Mouse (Mus musculus) frontal cortex, adult (tissue): ENCODE data around the gene Wdtc1.

Experiments
- ATAC-seq: cut with Nextera tagmentation; 2 replicates; pipeline ENCODE4 v1.9.2; 2017; ENCODE audit warnings: mild to moderate bottlenecking, moderate library complexity, mixed read lengths; ENCODE audit not compliant: low TSS enrichment

The Wdtc1 gene

DNA sequence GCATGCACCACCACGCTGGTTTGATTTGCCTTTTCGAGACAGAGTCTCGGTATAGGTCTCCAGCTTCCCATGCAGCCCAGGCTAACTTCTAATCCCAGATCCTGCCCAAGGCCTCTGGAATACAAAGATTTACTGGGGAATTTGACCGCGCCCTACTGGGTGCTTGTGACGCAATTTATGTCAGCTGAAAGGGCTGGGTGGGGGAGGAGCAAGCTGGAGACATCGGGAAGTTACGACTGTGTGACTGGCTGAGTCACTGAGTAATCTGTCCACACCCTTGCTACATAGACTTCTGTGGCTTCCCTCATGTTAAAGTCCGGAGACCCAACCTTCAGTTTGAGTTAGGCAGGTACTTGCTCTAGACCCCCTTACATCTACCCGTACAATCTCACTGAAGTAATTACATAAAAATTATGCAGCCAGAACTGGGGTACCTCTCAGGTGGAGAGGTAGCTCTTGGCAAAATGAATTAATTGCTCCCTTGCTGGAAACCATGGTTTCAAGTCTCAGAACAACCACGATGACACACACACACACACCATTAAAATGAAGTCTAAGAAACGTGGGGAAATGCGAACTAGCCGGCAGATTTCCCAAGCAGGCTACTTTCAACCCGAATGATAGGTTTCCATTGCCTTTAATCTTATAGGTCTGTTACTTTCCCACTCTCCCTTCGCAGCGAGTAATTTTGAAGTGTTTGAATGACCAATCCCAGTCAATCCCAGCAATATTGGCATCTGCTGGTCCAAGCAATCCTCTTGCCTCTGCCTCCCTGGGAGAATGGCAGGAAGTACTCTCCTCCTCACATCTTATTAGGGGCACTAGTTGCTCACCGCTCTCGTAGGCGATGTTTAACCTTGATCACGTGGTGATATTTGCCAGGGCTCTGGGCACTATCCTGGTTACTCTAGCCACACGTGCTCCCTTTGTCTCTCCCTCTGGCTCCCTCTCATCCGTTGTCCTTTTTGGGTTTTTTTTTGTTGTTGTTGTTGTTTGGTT lies at the start of gene Wdtc1:
Gene Wdtc1 (minus strand): TSS at position 115 of the 999 bp plus-strand sequence.
- no peak for ATAC-seq

DNA sequence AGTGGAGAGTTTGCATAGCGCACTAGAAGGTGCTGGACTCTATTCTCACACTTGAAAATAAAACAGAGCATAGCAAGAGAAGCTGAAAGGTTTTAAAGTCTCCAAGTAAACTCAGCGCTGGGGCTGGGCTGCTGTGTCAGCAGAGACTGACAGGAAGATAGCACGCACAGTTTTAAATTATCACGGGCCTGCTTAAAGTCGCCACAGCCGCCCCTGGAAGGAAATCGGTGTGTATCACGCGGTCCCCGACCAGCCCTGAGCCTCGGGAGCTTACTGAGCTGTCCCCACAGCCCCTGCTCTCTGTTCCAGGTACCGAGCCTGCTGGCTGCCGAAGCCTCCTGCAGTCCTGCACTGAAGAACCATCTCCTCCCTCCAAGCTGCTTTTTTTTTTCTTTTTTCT lies 48.7 kb upstream of the Wdtc1 start:
- peak; percentile 53; the same call in 1 of the 2 replicates for ATAC-seq

DNA sequence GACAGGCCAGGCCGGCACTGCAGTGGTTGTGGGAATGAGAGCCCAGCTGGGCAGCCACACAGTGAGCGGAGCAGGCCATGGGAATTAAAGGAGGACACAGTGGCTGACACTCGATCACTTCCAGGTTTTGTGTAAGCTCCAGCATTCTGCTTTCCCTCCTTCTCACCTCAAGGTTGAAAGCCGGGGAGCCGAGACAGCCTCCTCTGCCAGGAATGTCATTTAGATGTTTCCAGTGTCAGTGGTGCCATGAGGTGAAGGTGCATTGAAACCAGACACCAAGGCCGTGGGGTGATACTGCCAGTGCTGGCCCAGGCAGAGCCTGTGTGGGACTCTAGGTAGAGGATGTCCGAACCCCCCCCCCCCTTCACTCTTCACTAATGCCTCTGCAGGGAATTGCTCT lies 46.8 kb upstream of the Wdtc1 start:
- ATAC-seq, result no peak

DNA sequence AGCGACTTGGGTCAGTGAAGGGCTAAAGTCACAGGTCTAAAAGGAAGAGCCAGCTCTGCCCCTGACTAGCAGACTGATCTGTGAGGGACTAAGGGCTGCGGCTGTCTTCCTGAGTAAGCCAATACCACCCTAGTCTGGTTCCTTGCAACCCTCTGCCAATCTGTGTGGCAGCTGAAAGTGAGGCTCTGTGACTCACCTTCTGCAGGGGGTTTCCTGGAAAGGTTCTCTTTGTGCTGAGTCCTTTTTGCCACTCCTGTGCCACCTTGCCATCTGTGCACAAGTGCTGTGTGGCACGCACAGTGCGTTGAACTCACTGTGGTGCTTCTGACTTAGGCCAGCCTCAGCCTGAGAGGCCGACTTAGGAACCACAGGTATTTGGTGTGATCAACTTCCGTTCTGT lies 46.2 kb upstream of the Wdtc1 start:
- ATAC-seq, result no peak

DNA sequence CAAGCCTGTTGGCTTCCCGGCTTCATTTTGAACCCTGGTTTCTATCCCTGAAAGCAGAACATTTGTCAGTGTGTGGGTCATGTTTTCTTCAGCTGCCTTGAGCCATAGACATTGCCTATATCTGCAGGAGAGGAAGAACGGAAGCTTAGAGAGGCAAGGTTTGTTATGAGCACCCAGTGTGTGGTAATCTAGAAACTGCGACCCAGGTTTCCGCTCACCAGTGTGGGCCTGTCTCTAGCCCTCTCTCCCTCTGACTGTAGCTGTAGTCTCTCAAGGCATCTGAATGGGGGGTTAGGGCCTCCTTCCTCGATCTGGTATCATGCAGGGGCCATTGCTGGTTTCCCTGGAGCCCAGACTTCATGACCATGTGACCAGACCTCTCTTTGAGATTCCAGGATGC lies 45.3 kb upstream of the Wdtc1 start:
- no peak for ATAC-seq

DNA sequence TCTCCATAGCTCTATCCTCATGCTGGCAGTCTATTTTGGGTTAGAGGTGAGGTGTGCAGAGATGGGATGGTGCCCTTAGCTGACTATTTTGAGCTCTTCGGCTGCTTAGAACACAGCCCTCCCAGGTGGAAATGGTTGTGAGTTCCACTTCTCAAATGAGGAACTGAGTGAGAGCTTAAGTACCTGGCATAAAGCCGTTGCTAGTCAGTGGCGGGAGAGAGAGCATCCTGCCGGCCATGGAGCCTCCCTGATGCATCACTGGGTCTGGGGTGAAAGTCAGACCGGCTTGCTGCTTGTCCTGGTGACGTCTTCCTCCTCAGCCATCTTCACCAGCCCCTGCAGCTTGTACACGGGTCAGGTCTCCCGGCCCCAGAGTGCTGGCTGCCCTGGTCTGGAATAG lies 44.7 kb upstream of the Wdtc1 start:
- no peak for ATAC-seq

DNA sequence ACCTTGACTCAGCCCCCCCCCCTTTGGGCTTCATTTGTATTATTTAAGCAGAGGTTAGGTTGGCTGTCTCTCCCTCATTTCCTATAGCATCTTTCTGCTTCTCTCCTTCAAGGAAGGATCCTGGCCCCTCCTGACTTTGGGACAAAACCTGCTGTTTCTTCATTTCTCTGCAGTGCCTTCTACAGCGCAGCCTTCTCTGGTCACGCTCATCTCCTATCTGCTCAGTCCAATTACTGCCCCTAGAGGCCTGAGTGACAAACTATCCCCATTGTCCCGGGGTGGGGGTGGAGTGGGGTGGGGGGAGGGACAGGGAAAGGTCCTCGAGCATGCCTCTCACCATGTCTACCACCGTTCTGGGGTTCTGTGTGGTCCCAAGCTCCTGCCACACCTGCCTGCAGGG lies 44.0 kb upstream of the Wdtc1 start:
- no peak for ATAC-seq

DNA sequence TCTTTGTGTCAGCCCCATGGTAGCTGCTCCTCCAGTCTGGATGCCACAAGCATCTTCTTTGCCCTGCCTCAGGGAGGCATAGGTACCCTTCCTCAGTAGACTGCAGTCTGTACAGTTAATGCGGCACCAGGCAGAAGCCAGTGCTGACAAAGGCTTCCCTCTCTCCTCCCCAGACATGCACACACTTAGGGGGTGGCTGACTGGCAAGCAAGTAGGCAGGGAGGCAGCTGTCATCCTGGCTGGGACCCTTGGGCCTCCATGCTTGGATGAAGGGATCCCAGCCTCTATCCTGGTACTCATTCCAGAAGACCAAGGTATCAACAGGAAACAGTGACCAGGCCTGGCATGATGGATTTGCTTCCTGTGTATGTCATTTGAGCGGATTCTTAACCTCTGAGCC lies 42.8 kb upstream of the Wdtc1 start:
- no peak for ATAC-seq

DNA sequence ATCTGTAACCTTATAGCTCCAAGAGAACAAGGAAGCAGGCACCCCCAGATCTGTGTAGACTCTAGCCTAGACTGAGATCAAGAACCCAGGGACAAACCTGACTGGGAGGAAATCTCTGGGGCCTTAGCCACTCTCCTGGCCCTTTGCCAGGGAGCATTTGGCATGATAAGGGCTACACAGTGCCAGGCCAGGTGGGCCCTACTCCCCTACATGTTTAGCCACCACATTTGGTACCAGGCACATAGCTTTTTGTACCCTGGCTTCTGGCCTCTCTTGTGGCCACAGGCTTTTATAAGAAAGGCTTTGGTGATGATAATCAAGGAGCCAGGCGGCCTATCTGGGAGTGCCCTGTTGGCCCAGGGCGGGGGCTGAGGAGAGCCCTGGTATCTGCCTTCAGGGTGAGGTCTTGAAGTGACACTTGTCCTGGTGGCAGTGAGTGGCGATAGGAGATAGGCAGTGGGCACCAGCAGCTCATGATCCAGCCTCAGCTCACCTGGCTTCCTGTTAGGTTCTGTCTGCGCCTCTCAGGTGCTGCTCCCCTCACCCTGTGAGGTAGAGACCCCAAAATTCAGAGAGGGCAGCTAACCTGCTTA lies 41.8 kb upstream of the Wdtc1 start:
- ATAC-seq, result no peak

DNA sequence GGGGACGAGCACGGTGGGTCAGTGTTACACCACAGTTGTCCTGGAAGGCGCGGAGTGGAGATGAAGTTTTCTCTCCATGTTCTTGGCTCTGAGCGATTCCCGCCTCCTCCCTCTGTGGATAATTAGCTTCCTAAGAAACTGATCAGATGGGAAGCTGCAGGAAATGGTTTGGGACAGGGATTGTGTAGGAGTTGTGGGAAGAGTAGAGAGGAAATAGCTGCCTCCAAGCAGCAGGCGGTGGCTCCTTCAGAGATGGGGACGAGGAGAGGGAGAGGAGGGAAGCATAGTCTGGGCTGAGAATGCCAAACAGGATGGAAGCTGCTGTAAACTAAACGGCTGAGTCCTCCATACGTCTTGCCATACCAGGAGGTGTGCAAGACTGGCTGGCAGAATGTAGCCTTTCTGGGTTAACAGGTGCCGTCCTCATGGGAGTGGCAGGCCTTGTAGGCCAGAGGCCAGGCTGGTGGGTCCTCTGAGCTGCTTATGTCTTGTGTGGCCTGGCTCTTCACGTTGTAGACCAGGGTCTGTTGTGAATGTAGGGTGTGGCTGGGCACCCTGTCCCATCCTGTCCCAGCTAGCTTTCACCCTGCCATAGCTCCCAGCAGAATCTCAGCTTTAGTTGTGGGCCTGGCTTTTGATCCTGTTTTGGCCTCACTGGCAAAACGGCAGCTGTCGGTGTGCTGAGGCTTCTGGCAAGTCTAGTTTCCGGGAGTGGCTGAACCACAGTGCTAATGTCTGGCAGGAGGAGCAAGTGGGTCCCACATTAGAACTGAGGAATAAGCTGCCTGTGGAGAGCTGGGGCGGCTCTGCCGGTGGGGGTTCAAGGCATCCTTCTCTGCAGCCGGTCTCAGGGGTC lies 38.1 kb upstream of the Wdtc1 start:
- ATAC-seq, result peak; percentile 92

DNA sequence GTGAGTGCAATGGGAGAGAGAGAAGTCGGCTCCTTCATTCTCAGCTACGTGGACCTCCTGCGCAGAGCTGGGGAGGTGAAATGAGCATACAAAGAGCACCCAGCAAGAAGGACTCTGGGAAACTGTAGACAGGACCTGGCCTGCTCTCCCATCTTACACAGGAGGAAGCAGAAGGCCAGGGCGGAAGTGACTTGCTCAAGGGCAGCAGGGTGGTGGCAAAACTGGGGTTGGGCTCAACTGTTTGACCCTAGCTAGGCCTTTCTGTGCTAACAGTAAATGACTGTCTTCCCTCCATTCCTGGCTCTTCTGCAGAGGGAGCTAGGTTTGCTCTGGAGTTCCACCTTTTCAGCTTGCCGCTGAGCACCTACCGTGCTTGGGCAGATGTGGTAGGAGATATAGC lies 37.3 kb upstream of the Wdtc1 start:
- no peak for ATAC-seq

DNA sequence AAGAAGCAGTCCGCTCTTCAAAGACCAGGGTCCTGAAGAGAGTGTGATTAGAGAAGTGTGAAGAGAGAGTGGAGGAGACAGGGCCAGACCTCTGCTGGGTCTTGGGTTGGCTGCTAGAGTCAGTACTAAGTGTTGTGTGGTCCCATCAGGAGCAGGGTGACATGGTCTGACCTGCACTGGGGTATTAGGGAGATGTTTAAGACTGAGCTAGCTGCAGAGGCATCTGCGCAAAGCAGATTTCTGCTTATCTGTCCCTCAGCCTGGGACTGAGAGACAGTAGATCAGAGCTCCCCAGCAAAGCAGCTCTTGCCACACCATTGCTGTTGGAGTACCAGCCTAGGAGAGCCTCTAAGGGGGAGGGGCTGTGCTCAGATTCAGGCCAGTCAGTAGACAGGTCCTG lies 36.8 kb upstream of the Wdtc1 start:
- ATAC-seq, result no peak

DNA sequence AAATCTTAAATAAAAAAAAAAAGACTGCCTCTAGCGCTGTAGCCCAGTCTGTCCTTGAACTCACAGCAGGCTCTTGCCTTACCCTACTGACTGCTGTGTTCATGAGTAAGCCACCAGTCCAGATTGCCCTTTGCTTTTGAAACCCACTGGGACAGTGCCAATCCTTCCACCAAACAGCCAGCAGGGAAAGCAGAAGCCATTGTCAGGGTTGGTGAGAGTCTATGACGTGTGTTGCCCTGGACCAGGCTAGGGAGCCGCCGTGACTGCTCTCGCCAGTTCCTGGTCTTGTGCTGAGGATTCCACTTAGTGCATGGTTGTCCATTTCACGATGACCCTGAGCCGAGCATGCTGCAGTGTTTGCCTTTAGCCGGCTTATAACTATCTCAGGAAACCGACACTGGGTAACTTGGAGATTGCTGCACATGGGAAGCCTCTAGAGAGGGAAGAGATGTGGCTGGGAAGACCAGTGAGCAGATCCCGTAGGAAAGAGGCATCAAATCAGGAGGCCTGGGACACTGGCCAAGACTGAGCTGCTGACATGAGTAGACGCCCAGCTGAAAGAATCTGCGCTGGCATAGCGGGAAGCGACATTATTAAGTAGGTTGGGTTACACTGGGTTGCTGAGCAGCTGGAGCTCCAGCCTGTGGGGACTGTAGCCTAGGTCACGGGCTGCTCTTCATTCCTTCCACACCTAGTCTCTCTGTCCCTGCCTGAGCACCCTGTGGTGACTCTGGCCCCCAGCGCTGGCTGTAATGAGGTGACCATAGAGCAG lies 35.7 kb upstream of the Wdtc1 start:
- no peak for ATAC-seq

DNA sequence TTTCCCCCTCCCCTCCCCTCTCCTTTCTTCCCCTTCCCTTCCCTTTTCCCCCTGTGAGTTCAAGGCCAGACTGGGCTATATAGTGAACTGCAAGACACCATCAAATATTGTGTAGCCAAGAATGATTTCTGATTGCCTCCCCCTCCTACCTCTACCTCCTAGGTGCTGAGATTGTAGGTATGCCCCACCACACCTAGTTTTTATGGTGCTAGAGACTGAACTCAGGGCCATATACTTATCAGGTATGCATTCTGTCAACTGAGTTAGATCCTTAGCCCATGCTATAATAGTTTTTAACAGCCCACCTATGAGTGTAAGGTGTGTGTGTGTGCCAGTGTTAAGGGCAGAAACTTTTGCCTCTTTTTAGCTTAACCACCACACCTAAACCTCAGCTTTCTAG lies 33.8 kb upstream of the Wdtc1 start:
- no peak for ATAC-seq

DNA sequence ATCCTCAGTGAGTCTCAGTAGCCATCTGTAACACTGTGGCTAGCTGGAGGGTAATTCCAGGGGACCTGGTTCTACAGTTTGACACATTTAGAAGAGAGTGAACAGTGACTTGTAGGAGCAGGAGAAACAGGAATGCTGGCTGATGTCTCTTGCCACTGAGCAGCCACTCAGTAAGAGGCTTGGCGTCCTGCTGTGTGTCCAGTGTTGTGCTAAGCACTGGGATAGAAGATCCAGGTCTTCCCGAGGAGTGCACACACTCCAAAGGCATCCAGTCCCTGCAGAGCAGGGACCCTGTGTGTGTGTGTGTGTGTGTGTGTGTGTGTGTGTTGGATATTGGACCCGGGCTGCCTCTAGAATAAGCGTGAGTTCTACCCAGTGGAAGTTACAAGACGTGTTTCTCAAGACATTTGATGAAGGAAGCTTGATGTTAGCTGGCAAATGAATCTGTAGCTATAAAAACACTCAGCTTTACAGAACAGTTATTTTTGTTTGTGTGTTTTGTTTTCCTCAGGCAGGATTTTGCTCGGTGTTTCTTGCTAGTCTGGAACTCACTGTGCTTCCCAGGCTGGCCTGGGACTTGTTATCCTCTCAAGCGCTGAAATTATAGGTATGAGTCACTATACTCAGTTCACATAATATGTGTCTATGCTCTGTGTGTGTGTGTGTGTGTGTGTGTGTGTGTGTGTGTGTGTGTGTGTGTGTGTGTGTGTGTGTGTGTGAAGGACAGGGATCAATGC lies 32.9 kb upstream of the Wdtc1 start:
- ATAC-seq, result no peak

DNA sequence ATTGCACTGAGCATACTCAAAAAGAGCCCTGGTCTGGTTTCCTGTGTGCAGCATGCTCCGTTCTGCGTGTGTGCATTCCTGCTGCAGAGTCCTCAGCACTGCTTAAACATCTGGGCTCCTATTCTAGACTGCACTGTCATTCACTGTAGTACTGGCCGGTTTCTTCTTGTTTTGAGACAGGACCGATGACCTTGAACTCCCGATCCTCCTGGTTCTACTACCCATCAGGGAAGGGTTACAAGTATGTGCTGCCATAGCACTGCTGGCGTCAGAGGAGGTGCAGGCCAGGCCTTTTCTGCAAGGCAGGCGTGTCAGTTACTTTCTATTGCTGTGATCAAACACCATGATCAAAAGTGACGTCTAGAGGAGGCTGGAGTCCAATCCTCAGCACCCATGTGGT lies 27.9 kb upstream of the Wdtc1 start:
- ATAC-seq, result no peak

DNA sequence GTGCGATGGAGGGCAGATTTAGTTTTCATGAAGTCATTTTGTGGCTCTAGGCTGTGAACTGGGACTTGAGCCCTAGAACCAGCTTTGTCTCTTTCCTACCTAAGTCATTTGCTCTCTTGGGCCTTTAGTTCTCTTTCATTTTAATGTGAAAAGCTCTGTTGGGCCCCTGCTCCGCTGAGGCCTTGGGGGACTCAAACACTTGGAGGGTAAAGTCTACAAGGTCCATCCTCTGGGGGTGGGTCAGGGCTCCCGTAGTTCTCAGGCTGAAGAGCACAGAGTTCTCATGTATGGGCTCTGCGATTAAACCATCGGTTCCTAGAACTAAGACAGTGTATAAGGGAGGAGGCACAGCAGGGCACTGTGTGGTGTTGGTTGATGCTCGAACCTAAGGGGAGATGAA lies 27.3 kb upstream of the Wdtc1 start:
- no peak for ATAC-seq

DNA sequence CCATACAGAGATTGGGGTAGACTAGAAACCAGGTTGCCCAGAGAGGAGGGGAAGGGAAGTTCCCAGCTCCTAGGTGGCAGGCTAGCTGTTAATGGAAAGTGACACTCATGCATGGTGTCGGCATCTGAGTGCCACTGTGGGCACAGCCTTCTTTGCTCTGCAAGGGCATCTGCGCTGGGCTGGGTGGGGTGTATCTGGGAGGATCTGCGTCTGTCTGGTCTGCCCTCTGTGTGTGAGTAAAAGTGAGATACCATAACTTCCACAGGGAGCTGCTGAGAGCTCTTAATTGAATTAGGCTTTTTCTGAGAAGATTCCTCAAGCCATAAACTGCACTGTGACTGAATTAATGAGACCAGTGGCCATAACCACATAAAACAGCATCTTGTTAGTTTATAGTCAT lies 26.6 kb upstream of the Wdtc1 start:
- ATAC-seq, result no peak

DNA sequence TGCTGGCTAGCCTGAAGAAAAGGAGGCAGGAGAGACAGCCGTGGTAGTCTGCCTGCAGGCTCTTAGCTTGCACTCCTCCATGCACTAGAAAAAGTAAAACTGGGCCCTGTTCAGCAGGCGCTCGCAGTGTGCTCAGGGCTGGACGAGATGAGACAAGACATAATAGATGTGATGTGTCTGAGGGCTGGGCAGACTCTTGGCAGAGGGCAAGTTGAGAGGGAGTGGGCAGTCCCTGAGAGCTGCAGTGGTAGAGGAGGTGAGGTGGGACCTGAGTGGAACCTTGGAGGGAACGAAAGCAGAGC lies 25.7 kb upstream of the Wdtc1 start:
- peak; percentile 47; the same call in 1 of the 2 replicates for ATAC-seq

DNA sequence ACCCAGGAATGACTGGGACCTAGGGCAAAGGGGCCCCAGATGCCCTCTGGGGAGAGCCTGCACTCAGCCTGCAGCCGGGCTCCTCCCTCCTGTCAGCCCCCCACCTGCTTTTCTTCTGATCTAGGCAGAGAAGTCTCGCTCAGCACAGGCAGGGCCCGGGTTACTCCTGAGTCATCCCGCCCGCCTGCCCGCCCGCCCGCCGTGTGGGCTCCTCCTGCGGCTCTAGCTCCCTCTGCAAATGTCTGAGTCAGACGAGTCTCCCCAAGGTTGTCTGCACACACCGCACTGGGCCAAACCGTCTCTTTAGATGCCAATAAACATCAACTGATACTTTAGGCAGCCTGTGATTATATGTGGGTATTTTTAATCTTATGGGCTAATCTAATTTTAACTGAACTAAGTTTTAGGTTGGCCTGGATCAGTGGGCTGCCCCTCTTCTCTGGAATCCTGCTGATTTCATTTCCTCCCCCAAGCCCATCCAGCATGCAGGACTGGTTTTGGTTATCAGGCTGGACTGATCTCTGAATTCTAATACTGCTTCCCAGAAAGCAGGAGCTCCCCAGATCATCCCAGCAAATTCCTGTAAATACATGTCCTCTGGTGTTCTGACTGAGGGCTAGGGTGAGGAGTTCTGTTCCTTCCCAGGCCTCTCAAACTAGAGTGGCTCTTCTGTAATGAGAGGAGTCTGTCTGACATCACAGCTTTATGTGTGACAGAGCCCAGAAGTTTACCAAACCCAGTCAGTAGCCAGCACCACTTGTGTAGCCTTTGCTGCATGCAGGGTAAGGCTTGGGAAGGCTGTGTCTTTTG lies 25.2 kb upstream of the Wdtc1 start:
- ATAC-seq, result peak; percentile 86
